Mouse (Mus musculus): ENCODE results near the gene Polr2l. TPM values are rescaled to one million over a fixed set of nuclear protein-coding genes. Genes with fewer than 3 reads are reported as not detected.

Polr2l gene
- polyA plus RNA-seq, 2 experiments = 24.6 to 52.4 TPM

DNA sequence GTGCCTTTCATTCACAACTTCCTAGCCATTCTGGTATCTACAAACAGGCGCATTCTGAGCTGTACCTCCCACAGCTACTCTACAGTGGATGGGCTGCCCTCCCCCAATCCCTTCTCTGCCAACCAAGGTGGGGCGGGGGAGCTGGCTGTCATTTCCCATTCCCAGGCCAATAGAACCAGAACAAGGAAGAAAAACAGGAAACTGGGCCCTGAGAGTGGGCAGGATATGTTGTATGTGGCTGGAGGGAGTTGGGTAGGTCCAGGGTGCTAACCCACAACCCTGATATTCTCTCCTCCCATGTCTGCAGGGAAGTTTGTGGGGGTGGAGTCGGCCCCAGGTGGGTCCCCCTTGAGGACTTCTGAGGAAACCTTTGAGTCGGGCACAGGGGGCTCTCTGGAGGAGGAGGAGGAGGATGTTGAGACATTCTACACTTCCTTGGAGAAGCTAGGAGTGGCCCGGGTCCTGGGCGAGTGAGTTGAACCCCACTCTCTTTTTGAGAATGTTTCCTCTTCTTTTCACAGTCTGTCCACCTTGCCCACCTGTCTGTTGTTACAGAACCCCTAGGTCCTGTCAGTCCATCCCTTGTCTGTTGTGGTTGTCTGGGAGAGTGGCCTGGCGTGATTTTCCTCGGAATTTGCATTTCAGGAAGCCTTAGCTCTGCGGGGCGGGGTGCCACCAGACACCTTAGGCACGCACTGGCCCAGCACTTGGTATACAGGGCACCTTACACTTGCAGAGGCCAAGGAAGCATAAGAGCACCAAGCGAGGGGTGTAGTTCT lies 10.9 kb downstream of the Polr2l start:
- Histone ChIP-seq H3K4me3 (ENCODE audit: insufficient read depth in 1 of 2, low read depth in 2 of 2, low read length in 2 of 2) (no peak overlapping the region), H3K27me3 (ENCODE audit: control insufficient read depth, insufficient read depth, low read length) (peaks cover 63% of the 10 kb centered on the region), H3K9ac (replicated peaks) (no peak overlapping the region), H3K27ac (no peak overlapping the region), H3K9me3 (ENCODE audit: control insufficient read depth, low read length) (no peaks in the 10 kb centered on the region), H3K4me2 (ENCODE audit: low read depth) (peak overlapping the region; percentile 25), H3K36me3 (replicated peaks; ENCODE audit: control insufficient read depth, insufficient read depth, low read depth) (no peaks in the 10 kb centered on the region), H3K4me1 (replicated peaks; ENCODE audit: control insufficient read depth in 2 of 2, insufficient read depth in 2 of 2, low read length in 1 of 2) (peaks cover 17 to 20% of the 10 kb centered on the region in 2 experiments)
- DNase-seq (ENCODE audit: low read depth in 3 of 3, low spot score in 3 of 3) (no peak), ATAC-seq (ENCODE audit: insufficient read depth) (no peak)
- no peak for TF ChIP-seq EP300 (IDR thresholded peaks at IDR 0.05; ENCODE audit: low read depth)
- TF ChIP-seq CTCF (IDR thresholded peaks at IDR 0.05; ENCODE audit: low read depth) = no peak
- WGBS (ENCODE audit: insufficient replicate concordance) = 26% methylated on average over 12 of the region's 12 CpGs

DNA sequence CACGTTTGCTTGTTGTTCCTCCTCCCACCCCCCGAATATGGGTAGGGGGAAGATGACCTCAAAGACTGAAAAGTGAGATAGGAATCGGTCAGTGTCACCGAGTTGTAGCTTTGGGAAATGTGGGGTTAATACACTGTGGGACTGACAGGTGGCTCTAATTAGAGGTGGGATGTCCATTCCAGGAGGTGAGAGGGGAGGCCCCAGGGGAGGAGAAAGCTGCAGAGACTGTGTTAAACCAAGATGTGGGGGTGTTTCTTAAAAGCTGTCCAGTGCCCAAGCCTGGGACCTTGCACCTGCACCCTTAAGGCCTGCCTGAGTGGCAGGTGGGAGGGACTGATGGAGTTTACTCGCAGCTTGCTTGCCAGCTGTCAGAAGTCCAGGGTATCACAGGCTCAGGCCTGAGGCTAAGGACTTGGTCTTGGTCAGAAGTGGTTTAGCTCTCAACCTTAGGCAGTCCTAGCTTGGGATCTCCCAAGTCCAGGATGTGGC lies 12.6 kb downstream of the Polr2l start:
- 0 out of 4 replicates have a peak overlapping the region, but pooled peaks of 1 of the 2 experiments have one; percentile 3 for H3K4me3 ChIP-seq (ENCODE audit: insufficient read depth in 1 of 2, low read depth in 2 of 2, low read length in 2 of 2)
- peaks cover 63% of the 10 kb centered on the region for H3K27me3 ChIP-seq (ENCODE audit: control insufficient read depth, insufficient read depth, low read length)
- H3K9ac ChIP-seq (replicated peaks) = no peak overlapping the region
- no peaks in the 10 kb centered on the region for H3K9me3 ChIP-seq (ENCODE audit: control insufficient read depth, low read length)
- peak overlapping the region; percentile 55 for H3K4me2 ChIP-seq (ENCODE audit: low read depth)
- no peak for TF ChIP-seq CTCF (IDR thresholded peaks at IDR 0.05; ENCODE audit: low read depth)
- no peak for TF ChIP-seq EP300 (IDR thresholded peaks at IDR 0.05; ENCODE audit: low read depth)
- H3K27ac ChIP-seq = no peak overlapping the region
- 18% methylated on average over 5 of the region's 5 CpGs for WGBS (ENCODE audit: insufficient replicate concordance)
- DNase-seq (ENCODE audit: low read depth in 3 of 3, low spot score in 3 of 3) = no peak
- no peaks in the 10 kb centered on the region for H3K36me3 ChIP-seq (replicated peaks; ENCODE audit: control insufficient read depth, insufficient read depth, low read depth)
- ATAC-seq (ENCODE audit: insufficient read depth) = no peak
- H3K4me1 ChIP-seq (replicated peaks; ENCODE audit: control insufficient read depth in 2 of 2, insufficient read depth in 2 of 2, low read length in 1 of 2) = peaks cover 6 to 7% of the 10 kb centered on the region in 2 experiments

DNA sequence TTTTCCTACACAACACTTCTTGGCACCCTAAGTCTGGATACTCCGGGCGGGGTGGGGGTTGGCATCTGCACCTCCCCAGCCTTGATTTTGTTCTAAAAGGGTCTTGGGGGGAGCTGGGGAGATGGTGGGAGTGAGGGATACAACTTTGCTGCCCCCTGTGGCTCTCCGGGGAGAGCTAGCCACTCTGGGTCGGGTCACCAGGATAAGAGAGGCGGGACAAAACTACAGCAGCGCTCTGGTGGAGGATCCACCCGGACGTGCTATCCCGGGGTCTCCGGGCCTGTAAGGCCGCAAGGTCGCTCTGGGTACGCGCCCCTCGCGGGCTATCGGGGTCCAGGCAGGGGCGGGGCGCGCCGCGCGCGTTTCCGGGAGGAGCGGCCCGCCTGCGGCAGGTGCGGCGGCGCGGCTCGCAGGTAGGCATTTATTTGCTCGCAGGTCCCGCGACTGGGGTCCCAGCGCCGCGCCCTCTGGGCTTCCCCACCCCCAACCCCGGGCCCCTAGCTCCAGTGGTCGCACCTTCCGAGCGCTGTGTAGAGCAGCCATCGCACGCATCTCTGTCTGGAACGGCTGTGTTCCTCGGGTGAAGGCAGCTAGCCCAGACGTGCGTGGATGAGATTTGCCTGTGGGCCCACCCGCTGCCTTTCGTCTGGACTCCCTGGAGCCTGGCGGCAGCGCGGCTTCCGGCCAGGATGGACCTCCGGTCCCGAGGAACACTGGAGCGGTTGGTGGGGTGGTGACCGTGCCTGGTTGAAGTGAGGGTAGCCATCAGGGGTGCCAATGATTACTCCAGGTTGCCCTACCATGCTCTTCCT lies 13.2 kb downstream of the Polr2l start:
- 3% methylated on average over 59 of the region's 59 CpGs for WGBS (ENCODE audit: insufficient replicate concordance)

DNA sequence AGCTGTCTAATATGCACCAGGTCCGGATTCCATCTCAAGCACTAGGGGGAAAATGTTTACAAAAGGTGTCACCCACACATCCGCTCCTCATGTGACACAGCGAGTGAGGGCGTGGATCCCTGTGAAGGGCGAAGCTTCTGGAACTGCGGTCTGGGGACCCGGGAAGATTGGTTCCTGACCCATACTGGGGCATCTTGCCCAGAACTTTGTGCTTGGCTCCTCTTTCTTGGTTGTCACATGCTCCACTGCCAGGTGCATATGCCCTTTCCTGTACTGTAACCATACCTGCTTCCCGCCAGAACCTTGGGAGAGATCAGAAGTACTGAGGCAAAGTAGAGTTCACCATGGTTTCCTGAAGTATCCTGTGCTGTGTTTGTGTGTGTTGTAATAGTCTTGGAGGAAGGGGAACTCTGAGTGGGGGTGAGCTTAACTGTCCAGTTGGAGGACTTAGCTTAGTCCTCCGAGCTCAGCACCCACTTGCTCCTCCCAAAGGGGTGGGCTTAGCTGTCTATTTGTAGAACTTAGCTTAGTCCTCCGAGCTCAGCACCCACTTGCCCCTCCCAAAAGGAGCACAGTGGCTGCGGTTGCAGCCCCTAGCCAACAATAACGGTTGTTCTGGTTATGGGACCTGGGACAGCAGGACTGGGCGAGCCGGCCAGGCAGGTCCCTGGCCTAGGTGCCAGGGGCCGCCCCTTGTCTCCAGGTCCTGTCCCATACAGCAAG lies 14.4 kb downstream of the Polr2l start, which contains the start of gene Cracr2b:
Gene Cracr2b (plus strand): TSS at position 704 of the 723 bp plus-strand sequence.
- Histone ChIP-seq H3K4me3 (ENCODE audit: insufficient read depth in 1 of 2, low read depth in 2 of 2, low read length in 2 of 2) (peak within 1 kb of the TSS; percentile 13 to 52; a peak in 3 of 4 replicates), H3K4me2 (ENCODE audit: low read depth) (peak within 1 kb of the TSS; percentile 55), H3K9me3 (ENCODE audit: control insufficient read depth, low read length) (no peaks in the 10 kb centered on the region), H3K4me1 (replicated peaks; ENCODE audit: control insufficient read depth in 2 of 2, insufficient read depth in 2 of 2, low read length in 1 of 2) (peaks cover 4 to 7% of the 10 kb centered on the region in 2 experiments), H3K36me3 (replicated peaks; ENCODE audit: control insufficient read depth, insufficient read depth, low read depth) (no peaks in the 10 kb centered on the region), H3K27ac (no peak within 1 kb of the TSS), H3K9ac (replicated peaks) (peak within 1 kb of the TSS; percentile 21; the same call in 1 of the 2 replicates), H3K27me3 (ENCODE audit: control insufficient read depth, insufficient read depth, low read length) (peaks cover 54% of the 10 kb centered on the region)
- DNase-seq (ENCODE audit: low read depth in 3 of 3, low spot score in 3 of 3) (no peak), ATAC-seq (ENCODE audit: insufficient read depth) (no peak)
- TF ChIP-seq EP300 (IDR thresholded peaks at IDR 0.05; ENCODE audit: low read depth) = no peak
- TF ChIP-seq CTCF (IDR thresholded peaks at IDR 0.05; ENCODE audit: low read depth) = no peak
- 57% methylated on average over 15 of the region's 15 CpGs for WGBS (ENCODE audit: insufficient replicate concordance)

More for the DNA sequence above, 13.2 kb downstream of the Polr2l start:
- Histone ChIP-seq H3K4me3 (ENCODE audit: insufficient read depth in 1 of 2, low read depth in 2 of 2, low read length in 2 of 2) (peak overlapping the region; percentile 13 to 52; a peak in 3 of 4 replicates), H3K9ac (replicated peaks) (peak overlapping the region; percentile 21; the same call in 1 of the 2 replicates), H3K4me1 (replicated peaks; ENCODE audit: control insufficient read depth in 2 of 2, insufficient read depth in 2 of 2, low read length in 1 of 2) (peaks cover 3% of the 10 kb centered on the region in 2 experiments), H3K36me3 (replicated peaks; ENCODE audit: control insufficient read depth, insufficient read depth, low read depth) (no peaks in the 10 kb centered on the region), H3K4me2 (ENCODE audit: low read depth) (peak overlapping the region; percentile 55), H3K9me3 (ENCODE audit: control insufficient read depth, low read length) (no peaks in the 10 kb centered on the region), H3K27ac (no peak overlapping the region), H3K27me3 (ENCODE audit: control insufficient read depth, insufficient read depth, low read length) (peaks cover 63% of the 10 kb centered on the region)
- ATAC-seq (ENCODE audit: insufficient read depth) = no peak
- TF ChIP-seq CTCF (IDR thresholded peaks at IDR 0.05; ENCODE audit: low read depth) (peak; percentile 20; the same call in 1 of the 2 replicates), EP300 (IDR thresholded peaks at IDR 0.05; ENCODE audit: low read depth) (no peak)
- no peak for DNase-seq (ENCODE audit: low read depth in 3 of 3, low spot score in 3 of 3)

Measured in liver, embryonic 14.5 days (tissue).